Mouse (Mus musculus): ENCODE results near the gene Ablim1. TPM values are rescaled to one million over a fixed set of nuclear protein-coding genes. Genes with fewer than 3 reads are reported as not detected.

The Ablim1 gene
- total RNA-seq, 2 experiments from 2014 or later: 50.9 to 59.8 TPM

DNA sequence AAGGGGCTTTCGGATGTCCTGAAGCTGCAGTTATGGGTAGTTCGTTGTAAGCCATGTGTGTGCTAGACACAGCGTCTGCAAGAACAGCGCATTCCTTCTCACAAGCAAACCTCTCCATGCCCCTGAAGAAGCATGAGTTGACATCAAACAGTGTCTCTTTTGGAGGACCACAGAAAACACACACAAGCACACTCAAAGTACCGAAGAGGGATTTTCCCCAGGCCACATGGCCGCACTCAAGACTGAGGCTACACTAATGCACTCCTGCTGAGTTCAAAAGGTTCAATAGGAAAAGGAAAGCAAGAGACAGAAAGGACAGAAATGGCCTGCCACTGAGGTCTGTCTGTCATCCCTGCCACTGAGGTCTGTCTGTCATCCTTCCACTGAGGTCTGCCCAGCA, 209.6 kb downstream of the Ablim1 start:
- DNase-seq (ENCODE audit: low spot score in 2 of 2): no peak

DNA sequence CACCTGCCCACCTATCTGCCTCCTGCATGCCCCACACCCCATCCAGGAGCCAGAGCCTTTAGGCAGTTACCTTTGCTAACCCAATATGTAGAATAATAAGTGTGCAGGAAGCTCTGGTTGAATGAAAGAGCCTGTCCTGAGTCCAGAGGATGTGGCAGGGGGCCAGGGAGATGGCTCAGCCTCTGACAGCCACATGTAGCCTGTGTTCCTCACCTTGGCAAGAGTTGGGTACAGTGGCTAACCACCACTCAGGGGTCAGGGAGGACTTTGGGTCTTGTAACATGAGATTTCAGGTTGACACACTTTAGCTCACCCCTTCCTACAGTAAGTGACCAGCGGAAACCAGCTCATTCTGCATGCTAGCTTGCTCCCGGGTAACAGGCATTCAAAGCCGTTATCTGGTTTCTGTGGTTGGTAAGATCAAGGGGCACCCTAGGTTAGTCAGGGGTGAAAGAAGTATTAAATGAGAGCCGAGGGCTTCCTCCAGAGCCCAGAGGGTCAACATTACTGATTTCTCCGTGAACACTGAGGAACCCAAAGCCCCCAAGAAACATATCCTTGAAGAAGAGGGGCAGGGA, 210.5 kb downstream of the Ablim1 start:
- no peak for DNase-seq (ENCODE audit: low spot score in 2 of 2)

DNA sequence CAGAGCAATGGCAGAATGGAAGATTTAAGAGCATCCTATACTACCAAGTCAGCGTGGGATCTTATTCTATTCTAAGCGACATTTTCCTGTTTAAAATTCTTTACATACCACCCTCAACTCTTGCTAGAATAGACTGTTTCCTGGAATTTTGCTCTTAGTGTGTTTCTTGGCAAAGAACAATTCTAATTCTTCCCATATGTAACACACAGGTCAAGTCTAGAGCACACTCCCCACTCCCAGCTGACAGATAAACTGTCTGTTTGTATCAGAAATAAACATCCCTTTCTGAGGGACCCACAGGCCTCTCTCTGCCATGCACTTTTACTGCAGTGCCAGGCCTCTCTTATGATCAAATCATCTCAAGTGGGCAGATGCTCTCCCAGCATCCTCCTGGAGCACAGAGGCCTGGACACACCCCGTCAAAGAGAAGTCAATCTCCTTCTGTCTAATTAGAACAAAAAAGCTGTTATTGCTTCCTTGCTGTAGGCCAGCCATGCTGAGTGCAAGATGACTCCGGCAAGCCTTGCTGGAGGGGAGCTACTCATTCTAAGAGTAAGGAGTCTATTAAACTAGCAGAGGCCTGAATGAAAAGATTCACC, 211.3 kb downstream of the Ablim1 start:
- DNase-seq (ENCODE audit: low spot score in 2 of 2): no peak

DNA sequence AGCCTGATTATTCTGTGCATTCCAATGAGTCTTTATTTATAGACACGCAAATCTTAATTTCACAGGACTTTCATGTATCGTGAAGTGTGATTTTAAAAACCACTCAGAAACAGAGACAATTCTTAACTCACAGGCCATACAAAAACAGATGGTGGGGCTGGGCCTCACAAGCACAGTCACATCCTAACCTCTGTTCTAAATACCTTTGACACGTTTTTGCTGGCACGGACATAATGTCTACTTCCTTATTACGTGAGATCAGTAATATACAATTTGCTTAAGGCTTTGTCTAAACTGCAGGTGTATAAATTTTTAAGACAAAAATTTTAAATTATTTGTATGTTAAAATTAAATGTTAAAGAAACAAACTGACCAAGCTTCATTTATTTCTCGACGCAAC, 212.7 kb downstream of the Ablim1 start:
- no peak for DNase-seq (ENCODE audit: low spot score in 2 of 2)

GRCm38 (mm10) chr19:57100753-57101446, 213.8 kb downstream of the Ablim1 start:
- DNase-seq (ENCODE audit: low spot score in 2 of 2): no peak

GRCm38 (mm10) chr19:57099986-57100385, 214.7 kb downstream of the Ablim1 start:
- DNase-seq (ENCODE audit: low spot score in 2 of 2): no peak

GRCm38 (mm10) chr19:57099094-57099357, 215.7 kb downstream of the Ablim1 start:
- DNase-seq (ENCODE audit: low spot score in 2 of 2): no peak

DNA sequence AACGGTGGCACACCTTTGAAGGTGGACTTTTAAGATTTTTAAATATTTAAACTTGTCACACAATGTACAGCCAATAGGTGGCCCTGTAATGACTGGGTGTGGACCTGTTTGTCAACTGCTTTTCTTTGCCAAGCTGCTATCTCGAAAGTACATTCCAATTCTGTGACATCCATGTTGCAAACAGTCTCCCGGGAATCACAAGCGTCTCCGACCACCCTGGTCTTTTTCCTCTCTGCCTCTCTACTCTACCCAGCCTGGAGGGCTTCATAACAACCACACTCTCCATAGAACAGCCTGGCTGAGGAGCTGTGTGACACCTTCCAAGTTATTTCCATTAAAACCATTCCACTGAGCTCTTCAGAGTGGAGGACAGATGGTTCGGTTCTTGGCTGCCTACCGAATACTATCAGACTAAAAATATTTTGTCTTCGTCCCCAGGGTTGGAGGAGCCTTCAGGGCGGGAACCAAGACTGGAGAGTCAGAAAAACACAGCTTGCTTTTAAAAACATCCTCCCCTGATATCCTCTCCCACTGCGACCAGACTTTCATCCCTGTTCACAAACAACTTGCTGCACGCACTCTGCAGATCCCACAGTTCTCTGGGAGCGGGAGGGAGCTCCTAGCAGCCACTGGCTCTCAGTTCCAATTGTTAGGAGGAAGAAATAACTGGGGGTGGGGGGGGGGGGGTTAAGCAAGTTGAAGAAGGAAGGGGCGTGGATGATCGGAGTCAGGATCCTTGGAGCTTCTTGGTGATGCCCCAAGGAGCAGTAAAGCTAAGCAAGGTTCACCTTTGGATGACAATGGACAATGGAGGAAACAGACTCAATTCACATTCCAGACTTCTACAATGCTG, 216.3 kb downstream of the Ablim1 start:
- no peak for DNase-seq (ENCODE audit: low spot score in 2 of 2)

DNA sequence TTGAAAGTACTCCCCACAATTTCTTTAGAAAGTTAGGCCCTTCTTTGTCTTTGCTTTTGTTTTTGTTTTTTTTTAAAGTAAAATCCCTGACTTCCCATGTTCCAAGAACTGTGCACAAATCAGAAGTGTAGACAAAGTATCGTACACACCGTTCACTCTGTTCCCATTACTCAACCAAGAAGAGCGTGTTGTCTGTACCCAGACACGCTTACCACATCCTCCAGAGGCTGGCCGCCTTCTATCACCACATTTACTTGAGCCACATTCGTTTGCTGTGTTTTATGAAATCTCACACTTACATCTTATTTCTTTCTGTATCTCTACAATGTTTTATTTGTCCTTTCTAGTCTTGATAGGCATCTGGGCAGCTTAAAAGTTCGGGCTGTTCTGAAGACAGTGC, 219.4 kb downstream of the Ablim1 start:
- no peak for DNase-seq (ENCODE audit: low spot score in 2 of 2)

GRCm38 (mm10) chr19:57093698-57094004, 221.1 kb downstream of the Ablim1 start:
- no peak for DNase-seq (ENCODE audit: low spot score in 2 of 2)

- no peak for DNase-seq (ENCODE audit: low spot score in 2 of 2)
Measured at GRCm38 (mm10) chr19:57092958-57093697, 221.6 kb downstream of the Ablim1 start.

- no peak for DNase-seq (ENCODE audit: low spot score in 2 of 2)
Measured at GRCm38 (mm10) chr19:57091278-57091677, 223.4 kb downstream of the Ablim1 start.

DNA sequence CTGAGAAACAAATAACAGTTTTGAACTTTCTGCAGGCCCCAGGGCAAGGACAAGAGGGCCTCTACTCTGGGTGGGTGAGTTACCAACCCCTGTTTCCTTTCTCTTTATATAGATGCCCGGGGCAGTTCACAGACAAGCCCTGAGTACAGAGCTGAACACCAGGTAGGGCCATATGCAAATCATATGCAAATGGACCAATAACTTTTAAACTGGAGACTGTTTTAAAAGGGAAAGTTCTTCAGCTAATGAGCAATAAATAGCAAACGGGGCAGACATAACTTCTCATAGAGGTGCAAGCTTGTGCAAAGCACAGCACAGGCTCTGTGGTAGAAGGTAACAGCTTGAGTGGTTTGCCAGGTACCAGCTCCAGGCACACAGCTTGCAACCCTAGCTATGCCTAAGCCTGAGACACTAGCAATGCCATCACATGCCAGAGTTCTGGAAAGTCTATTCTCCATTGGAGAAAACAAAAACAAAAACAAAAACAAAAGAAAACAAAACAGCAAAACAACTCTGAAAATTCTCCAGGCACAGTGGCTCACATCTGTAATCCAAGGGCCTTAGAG, 225.8 kb downstream of the Ablim1 start:
- DNase-seq (ENCODE audit: low spot score in 2 of 2): no peak

- DNase-seq (ENCODE audit: low spot score in 2 of 2): no peak
Measured at GRCm38 (mm10) chr19:57084520-57085166, 230.1 kb downstream of the Ablim1 start.

- no peak for DNase-seq (ENCODE audit: low spot score in 2 of 2)
Measured at GRCm38 (mm10) chr19:57083887-57084286, 230.8 kb downstream of the Ablim1 start.

- no peak for DNase-seq (ENCODE audit: low spot score in 2 of 2)
Measured at GRCm38 (mm10) chr19:57083183-57083555, 231.6 kb downstream of the Ablim1 start.

DNA sequence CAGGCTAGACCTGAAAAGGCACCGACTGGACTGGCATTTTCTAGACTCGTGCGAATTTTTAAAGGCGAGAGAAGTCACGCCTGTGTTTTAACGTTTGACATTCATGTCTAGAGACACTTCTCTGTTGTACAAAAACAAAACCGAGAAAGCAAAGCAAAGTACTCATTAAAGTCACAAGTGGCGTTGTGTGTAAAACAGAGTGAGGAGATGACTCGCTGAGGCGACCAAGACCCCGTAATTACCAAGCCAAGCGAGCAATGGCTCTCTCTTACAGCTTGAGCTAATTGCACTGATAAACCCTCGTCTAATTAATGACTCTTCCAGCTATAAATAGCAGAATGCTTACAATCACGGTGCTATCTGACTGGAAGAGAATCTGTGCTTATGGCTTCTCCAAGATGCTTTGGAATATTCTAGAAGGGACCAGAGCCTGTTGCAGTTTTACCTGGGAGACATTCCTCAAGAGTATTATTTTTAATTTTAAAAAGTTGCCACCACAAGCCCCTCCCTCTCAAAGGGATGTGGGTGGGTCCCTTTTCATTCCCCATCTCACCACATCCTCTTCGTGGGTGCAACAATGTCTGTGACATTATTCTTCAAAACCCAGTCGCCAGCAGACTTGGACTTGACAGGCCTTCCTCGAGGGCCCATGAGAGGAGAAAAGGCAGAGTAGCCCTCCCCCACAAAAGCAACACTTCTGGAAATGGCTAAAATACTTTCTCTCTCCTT, 232.1 kb downstream of the Ablim1 start:
- no peak for DNase-seq (ENCODE audit: low spot score in 2 of 2)

DNA sequence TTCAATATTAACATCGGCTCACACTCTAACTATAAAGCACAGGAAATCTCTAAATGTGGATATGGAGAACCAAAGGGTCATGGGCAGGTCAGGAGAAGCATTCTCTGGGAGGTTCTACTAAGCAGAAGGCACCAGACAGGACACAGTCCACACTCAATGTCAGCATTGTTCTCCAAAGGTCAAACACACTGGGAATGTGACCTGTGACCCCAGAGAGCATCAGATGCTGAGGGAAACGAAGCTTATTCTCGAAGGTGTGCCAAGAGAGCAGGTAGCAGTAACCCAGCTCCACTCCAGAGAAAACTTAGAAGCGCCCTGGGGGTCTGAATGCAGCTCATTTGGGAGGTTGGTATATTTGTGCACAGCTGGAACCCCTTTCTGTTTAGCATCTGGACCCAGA, 233.2 kb downstream of the Ablim1 start:
- no peak for DNase-seq (ENCODE audit: low spot score in 2 of 2)

DNA sequence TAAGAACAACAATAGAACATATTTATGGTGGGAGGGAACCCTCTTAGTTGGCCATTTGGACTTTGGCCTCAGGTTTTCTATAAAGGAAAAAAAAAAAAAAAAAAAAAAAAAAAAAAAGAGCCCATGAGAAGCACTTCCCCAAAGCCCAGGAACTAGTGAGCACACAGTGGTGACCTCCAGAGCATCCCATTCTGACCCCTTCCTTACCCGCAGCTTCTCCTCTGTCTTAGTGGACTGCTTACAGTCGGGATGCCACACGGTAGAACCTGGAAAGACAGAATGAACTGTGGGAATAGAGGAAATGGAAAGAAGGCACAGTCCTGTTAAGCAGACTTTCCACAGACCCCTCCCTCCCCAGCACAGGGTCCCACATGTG, 235.1 kb downstream of the Ablim1 start:
- no peak for DNase-seq (ENCODE audit: low spot score in 2 of 2)
